Mouse (Mus musculus) liver, postnatal 0 days (tissue): ENCODE measurements around the gene Tubgcp5.

Source experiments
- CTCF ChIP-seq: sonication (generic); IDR thresholded peaks from 2 replicates; pipeline ENCODE4 v1.5.1; 2016; ENCODE audit warnings: antibody characterized with exemption, low read depth
- EP300 ChIP-seq: IDR thresholded peaks from 2 replicates; pipeline ENCODE4 v1.6.1; 2016; ENCODE audit warnings: antibody characterized with exemption, low read depth, mild to moderate bottlenecking

DNA sequence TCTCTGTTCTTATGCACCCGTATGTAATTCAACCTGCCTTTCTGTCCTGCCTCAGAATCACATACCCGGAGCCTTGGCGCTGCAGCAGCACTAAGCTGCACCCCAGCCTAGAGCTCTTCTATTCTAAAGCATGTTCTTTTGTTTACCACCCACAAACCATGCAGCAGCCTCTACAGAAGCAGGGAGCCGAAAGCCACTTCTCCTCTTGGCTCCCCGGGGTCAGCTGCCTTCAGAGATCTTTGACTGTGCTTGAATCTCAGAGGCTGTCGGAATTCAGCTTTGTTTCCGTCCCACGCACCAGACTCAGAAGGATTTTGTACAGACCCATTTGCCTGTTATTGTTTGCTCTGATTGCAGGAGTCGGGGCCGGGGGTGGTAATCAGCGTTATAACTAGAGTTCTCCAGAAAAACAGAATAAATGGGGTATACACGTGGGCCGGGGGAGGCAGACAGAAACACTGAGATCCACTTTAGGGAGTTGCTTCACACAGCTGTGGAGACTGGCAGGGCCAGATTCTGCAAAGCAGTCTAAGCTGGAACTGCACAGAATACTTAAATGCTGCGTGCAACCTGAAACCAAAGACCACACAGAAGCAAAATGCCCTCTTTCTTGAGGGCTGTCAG, 56.1 kb downstream of the Tubgcp5 start:
- TF ChIP-seq CTCF: no peak
- no peak for TF ChIP-seq EP300
